Mouse (Mus musculus): ENCODE results near the gene Igf2bp3.

- TF ChIP-seq POLR2A (IDR thresholded peaks at IDR 0.05; ENCODE audit: low read depth, low read length) (peak; percentile 96), CTCF (IDR thresholded peaks at IDR 0.05; ENCODE audit: extremely low read depth, insufficient read length, insufficient replicate concordance, low read depth, low read length) (no peak)
Measured at GRCm38 (mm10) chr6:49263847-49264243, 49.1 kb upstream of the Igf2bp3 start, which contains the start of gene Tra2a.
